In genomic region chr3:120861641-120862040, GRCm38 (mm10) we compare ENCODE assay signal across 27 mouse cellular contexts.
DNase-seq lines count a peak whose midpoint lies in the region; ATAC-seq lines count a peak whose summit lies in the region.
"Had no signal": no experiment of that assay in that cellular context is flagged by ENCODE, and none has a peak within 500 bp of the region (broad histone marks: within the 10 kb centered on the region; RNA-seq: fewer than 3 reads in every experiment).

No protein-coding gene starts in this region.

- no peak overlapping the region for H3K27ac ChIP-seq in intestine, embryonic 15.5 days
- H3K27ac ChIP-seq in heart, embryonic 12.5 days (ENCODE audit: poor library complexity, severe bottlenecking), result no peak overlapping the region
- H3K27ac ChIP-seq: embryonic facial prominence, embryonic 12.5 days; embryonic facial prominence, embryonic 15.5 days; forebrain, embryonic 12.5 days; forebrain, embryonic 15.5 days; heart, embryonic 13.5 days; hindbrain, embryonic 14.5 days; hindbrain, postnatal 0 days had no signal

- H3K4me1 ChIP-seq in intestine, embryonic 15.5 days (replicated peaks), result no peaks in the 10 kb centered on the region
- 0 out of 2 replicates have a peak, but pooled peaks cover 4% of the 10 kb centered on the region for H3K4me1 ChIP-seq in heart, embryonic 12.5 days (replicated peaks)
- H3K4me1 ChIP-seq: embryonic facial prominence, embryonic 12.5 days; embryonic facial prominence, embryonic 15.5 days; forebrain, embryonic 12.5 days; forebrain, embryonic 15.5 days had no signal

- WGBS in intestine, embryonic 15.5 days, result 80% methylated on average over 4 of the region's 4 CpGs
- WGBS in large intestine, adult 2 months, result 34% methylated on average over 4 of the region's 4 CpGs
- WGBS in heart, embryonic 12.5 days, result 69% methylated on average over 4 of the region's 4 CpGs

- no peak overlapping the region for H3K9ac ChIP-seq in intestine, embryonic 15.5 days
- H3K9ac ChIP-seq in heart, embryonic 12.5 days, result no peak overlapping the region
- H3K9ac ChIP-seq: embryonic facial prominence, embryonic 12.5 days; embryonic facial prominence, embryonic 15.5 days; forebrain, embryonic 12.5 days; forebrain, embryonic 15.5 days; heart, embryonic 13.5 days; hindbrain, embryonic 14.5 days had no signal

- H3K9me3 ChIP-seq in intestine, embryonic 15.5 days, result no peaks in the 10 kb centered on the region
- H3K9me3 ChIP-seq in heart, embryonic 12.5 days (replicated peaks), result no peaks in the 10 kb centered on the region
- H3K9me3 ChIP-seq: embryonic facial prominence, embryonic 12.5 days; embryonic facial prominence, embryonic 15.5 days; forebrain, embryonic 12.5 days; forebrain, embryonic 15.5 days; heart, embryonic 13.5 days had no signal

- H3K27me3 ChIP-seq in intestine, embryonic 15.5 days (replicated peaks), result no peaks in the 10 kb centered on the region
- no peaks in the 10 kb centered on the region for H3K27me3 ChIP-seq in heart, embryonic 12.5 days (replicated peaks)
- H3K27me3 ChIP-seq: CH12.LX; embryonic facial prominence, embryonic 12.5 days; embryonic facial prominence, embryonic 15.5 days; forebrain, embryonic 12.5 days; forebrain, embryonic 15.5 days; heart, embryonic 13.5 days had no signal

- peak; percentile 92 for ATAC-seq in intestine, embryonic 15.5 days
- ATAC-seq in heart, embryonic 12.5 days (ENCODE audit: insufficient number of reproducible peaks, low FRiP score), result no peak
- ATAC-seq: forebrain, embryonic 15.5 days; hindbrain, postnatal 0 days; Patski had no signal

- no peaks in the 10 kb centered on the region for H3K36me3 ChIP-seq in intestine, embryonic 15.5 days
- no peaks in the 10 kb centered on the region for H3K36me3 ChIP-seq in heart, embryonic 12.5 days
- H3K36me3 ChIP-seq: embryonic facial prominence, embryonic 12.5 days; embryonic facial prominence, embryonic 15.5 days; forebrain, embryonic 12.5 days; forebrain, embryonic 15.5 days; G1E; heart, embryonic 13.5 days had no signal

- peak; percentile 0 for DNase-seq in fibroblast of lung, adult 2 months (ENCODE audit: low read depth)
- DNase-seq in large intestine, adult 2 months (ENCODE audit: low read depth, low spot score), result peak; percentile 68
- DNase-seq in frontal cortex, postnatal 36 days (ENCODE audit: low spot score in 2 of 2), result no peak
- DNase-seq in embryo, embryonic 11 days, result no peak
- DNase-seq: adrenal gland, postnatal 10 days; adrenal gland, postnatal 36 days; B cell, adult 2 months; cerebellum, adult 18-20 months; cerebellum, adult 9-10 months; cerebellum, postnatal 14 days; gastrocnemius, postnatal 25 days; heart, adult 18-20 months; heart, postnatal 14 days; heart, postnatal 4 days; kidney, adult 11 months had no signal

- H3K4me2 ChIP-seq in intestine, embryonic 15.5 days (replicated peaks), result no peak overlapping the region
- H3K4me2 ChIP-seq in heart, embryonic 12.5 days, result no peak overlapping the region
- H3K4me2 ChIP-seq: embryonic facial prominence, embryonic 12.5 days; embryonic facial prominence, embryonic 15.5 days; forebrain, embryonic 12.5 days; forebrain, embryonic 15.5 days; heart, embryonic 13.5 days; hindbrain, embryonic 14.5 days had no signal

- H3K4me3 ChIP-seq in intestine, embryonic 15.5 days (replicated peaks), result no peak overlapping the region
- no peak overlapping the region for H3K4me3 ChIP-seq in heart, embryonic 12.5 days
- H3K4me3 ChIP-seq: embryonic facial prominence, embryonic 12.5 days; embryonic facial prominence, embryonic 15.5 days; forebrain, embryonic 12.5 days; forebrain, embryonic 15.5 days; heart, embryonic 13.5 days had no signal

Comparison
In these comparisons a context has a peak if more than half of its experiments do, and no peak if none do; other contexts are left out.
1. DNase-seq: peak in fibroblast of lung, adult 2 months (single experiment) and large intestine, adult 2 months (single experiment); none in frontal cortex, postnatal 36 days (0 of 2) and embryo, embryonic 11 days (single experiment).